Mouse (Mus musculus): ENCODE measurements around the gene Rap2a.
A peak's percentile ranks its signal among the peaks of the same experiment; 100 is the strongest.

Gene Rap2a

DNA sequence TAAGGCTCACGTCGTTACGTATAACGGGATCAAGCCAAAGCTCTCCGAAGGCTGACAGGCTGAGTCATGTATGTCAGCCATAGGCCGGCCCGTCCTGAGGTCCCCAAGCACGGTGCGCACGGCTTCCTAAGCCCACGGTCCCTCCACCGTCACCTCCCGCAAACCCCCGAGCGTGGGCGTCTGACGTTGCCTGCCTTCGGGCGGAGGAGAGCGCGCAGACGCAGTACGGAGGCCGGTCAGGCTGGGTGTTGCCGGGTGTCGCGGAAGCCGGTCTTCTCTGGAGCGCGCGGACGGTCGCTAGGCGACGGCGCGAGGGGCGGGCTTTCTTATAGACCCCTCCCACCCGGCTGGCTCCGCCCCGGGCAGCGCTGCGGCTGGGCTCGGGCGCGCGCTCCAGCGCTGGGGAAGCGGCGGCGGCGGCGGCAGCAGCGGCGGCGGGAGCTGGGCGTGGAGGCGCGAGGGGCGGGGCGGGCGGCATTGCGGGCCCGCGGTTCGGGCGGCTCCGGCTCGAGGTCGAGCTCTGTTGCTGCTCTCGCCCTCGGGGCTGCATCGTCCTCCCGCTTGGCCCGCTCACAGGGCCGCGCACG, at the start of gene Rap2a:
Rap2a (plus strand) TSS at position 463 of the 587 bp plus-strand sequence.
- peak; percentile 97 for DNase-seq (ENCODE audit: low spot score)

DNA sequence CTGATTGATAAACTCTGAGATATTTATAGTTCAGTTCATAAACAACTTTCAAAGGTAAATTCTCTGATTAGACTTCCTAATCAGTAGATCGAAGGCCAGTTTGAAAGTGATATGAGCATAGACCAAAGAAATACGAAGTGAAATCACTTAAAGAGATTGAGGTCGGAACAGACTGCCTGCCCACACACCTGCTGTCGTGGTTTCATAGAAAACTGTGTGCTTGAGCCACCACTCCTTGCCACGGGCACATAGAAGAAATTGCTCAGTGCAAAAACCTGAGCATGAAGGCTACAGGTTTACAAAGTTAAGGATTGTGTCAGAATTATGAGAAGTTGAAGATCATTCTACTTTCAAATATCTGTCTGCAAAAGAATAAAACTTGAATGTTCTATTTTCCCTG, 49.7 kb upstream of the Rap2a start:
- DNase-seq (ENCODE audit: low spot score) = no peak

DNA sequence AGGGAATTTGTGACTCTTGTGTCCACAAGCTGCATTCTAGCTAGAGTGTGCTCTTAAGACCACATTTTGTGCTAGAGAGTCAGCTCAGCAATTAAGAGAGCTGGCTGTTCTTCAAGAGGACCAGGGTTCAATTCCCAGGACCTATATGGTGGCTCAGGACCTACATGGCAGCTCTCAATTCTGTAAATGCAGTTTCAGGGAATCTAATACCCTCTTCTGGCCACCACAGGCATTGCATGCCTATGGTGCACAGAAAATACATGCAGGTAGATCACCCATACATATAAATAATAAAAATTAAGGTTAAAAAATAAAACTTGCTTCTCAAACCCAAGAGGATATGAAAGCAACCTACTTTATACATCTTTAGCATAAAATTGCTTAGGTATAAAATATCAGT, 45.5 kb upstream of the Rap2a start:
- no peak for DNase-seq (ENCODE audit: low spot score)

DNA sequence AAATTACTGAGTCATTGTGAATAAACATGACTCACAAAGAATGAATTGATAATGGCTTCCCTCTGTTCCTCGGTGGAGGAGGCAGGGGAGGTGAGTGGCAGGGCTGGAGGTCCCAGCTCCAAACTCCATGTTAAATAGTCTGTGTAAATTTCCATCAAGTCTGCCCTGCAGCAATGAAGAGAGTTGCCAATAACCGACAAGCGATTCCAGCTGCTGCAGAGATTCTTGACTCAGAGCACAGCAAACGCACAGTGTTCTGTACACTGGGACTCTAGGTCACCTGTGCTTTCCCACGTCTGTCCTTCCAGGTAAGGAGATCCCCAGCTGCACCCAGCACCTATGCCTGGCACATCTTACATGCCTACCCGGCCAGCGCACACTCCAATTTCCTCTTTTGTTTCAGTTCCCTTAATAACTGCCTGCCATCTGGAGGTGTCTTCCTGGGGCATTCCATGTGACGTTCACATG, 44.3 kb upstream of the Rap2a start:
- no peak for DNase-seq (ENCODE audit: low spot score)

DNA sequence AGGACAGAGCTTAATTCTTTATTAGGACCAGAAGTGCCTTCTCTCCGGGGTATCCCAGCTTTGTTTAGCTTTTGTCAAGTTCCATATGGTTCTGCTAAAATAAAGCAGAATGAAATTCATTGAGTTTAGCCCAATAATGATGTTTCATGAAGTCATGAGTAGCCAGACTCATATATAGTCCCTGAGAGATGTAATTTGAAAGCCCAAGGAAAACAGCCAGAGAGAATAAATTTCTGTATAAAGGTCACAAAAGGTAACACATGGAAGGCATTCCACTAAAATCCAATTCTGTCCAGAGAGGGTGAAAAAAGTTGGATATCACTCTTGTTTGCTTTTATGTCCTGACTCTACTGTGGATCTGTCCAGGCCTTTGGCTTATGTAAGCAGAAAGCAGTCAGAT, 43.4 kb upstream of the Rap2a start:
- no peak for DNase-seq (ENCODE audit: low spot score)

DNA sequence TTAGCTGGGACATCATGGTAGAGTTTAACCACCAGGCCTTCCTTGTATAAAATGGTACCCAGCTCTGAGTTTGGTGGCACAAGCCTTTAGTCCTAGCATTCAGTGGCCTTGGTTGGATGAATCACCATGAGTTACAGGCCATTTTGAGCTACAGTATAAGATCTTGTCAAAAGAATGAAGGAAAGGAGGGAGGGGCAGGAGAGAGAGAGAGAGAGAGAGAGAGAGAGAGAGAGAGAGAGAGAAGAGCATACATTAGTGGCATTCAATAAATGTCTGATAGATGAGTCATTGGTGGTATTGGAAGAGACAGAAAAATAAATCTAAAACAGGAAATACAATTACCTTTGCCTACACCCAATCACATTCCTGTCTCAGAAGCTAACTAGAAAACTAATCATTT, 37.5 kb upstream of the Rap2a start:
- DNase-seq (ENCODE audit: low spot score) = no peak

DNA sequence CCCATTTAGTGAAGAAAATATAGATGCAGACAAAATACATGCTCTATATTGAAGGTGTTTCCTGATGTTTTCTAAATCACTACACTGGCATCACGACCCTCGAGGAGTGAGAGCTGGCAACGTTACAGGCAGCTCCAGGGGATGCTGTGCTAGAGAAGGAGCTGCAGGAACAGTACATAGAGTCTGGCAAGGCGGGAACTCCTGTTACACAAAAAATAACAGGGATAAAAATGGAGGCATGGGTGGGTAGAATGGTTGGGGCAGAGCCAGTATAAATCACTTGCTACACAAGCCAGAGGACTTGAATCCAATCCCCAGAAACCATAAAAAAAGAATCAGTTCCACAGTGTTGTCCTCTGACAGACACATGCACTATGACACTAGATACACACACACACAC, 37.0 kb upstream of the Rap2a start:
- DNase-seq (ENCODE audit: low spot score) = no peak

DNA sequence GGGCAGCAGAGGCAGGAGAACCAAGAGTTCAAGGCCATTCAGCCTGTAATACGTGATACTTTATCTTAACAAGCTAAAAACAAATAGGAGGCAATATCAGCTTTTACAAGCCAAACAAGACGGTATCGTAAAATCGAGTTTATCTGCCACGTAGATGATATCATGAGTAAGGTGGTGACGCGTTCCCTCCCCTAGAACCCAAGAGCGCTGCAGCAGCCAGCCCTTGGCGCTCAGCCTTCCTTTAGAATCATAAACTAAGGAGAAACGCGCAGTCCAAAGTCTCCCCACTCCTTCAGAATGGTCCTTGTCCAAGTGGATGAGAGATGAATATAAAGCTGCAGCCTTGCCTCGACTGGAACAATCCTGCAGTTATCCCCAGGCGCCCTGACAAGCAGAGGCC, 36.4 kb upstream of the Rap2a start:
- no peak for DNase-seq (ENCODE audit: low spot score)

DNA sequence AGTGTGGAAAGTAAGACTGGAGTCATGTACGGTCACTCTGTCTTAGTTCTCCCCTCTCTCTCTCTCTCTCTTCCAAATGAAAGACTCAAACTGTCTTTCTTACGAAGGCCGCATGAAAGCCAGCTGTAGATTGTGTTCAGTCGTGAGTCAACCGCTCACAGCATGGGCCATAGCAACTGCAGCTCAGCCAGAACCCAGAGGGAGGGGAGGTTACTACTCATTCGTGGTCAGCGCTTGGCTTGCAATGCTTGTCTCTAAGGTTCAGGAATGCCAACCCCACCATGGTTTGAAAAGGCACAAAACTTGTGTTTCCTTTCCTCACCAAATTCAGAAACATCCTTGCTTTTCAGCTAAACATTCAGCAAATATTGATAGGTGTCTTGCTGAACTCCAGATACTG, 24.0 kb upstream of the Rap2a start:
- no peak for DNase-seq (ENCODE audit: low spot score)

DNA sequence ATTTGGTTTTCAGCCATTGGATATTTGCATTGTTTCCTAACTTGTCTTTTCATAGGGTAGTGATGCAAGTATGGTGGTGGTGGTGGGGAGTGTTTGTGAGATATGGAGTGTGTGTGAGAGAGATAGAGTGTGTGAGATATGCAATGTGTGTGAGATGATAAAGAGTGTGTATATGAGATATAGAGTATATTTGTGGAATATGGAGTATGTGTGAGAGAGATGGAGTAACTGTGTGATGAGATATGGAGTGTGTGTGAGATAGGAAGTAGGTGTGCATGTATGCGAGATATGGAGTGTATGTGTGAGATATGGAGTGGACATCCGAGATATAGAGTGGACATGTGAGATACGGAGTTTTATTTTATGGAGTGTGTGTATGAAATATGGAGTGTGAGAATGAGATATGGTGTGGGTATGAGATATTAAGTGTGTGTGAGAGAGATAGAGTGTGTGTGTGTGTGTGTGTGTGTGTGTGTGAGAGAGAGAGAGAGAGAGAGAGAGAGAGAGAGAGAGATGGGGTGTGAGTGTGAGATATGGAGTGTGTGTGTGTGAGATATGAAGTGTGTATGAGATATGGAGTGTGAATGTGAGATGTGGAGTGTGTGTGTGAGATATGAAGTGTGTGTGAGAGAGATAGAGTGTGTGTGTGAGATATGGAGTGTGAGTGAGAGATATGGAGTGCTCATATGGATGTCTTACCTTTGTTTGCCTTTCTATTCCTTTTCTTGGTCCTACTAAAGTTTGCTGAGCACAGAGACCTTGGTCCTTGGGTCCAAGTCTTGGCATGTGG, 14.1 kb upstream of the Rap2a start:
- no peak for DNase-seq (ENCODE audit: low spot score)

DNA sequence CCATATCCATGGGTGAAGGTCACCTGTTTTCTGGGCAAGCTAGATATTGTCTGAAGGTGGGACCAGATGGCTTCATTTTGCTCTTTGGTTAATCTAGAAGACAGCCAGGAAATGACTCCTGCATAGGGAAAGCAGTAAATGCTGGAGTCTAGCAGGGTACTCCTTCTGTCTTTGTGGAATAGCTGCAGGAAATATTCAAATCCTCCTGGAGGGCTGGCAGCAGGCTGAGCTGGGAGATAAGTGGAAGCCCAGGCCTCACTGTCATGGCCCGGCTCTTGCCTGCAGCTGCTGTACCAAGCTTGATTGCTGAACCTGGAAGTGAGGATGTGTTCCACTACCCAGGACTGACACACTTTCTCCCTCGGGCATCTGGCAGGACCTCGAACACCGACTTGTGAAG, 11.4 kb upstream of the Rap2a start:
- DNase-seq (ENCODE audit: low spot score) = no peak

DNA sequence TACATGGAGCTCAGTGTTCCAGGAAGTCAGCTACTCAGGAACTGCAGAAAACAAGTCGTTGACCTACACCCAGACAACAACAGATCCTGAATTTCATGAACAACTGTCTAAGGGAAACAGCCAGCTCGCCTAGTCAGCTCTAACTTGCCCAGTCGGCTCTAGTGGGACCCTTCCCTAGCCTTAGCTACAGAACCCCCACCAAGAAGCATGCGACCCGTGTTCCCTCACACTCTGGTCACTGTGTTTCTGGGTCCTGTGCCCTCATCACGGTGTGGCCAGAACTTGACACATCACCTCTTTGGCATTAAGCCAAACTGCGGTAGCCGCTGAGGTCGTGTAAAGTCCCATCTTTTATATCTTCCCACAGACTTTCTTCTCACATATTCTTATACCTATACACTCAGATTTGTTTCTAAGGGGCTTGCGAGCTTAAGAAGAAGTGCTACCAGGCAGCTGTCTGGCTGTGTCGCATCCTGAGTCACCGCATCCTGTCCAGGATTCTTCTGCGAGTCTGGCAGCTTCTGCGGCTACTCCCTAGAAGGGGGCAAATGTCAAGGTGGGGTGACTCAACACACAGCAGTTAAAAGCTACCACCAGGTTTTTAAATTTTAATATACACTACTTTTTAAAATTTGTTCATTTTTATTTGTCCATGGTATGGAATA, 9.0 kb upstream of the Rap2a start:
- no peak for DNase-seq (ENCODE audit: low spot score)

DNA sequence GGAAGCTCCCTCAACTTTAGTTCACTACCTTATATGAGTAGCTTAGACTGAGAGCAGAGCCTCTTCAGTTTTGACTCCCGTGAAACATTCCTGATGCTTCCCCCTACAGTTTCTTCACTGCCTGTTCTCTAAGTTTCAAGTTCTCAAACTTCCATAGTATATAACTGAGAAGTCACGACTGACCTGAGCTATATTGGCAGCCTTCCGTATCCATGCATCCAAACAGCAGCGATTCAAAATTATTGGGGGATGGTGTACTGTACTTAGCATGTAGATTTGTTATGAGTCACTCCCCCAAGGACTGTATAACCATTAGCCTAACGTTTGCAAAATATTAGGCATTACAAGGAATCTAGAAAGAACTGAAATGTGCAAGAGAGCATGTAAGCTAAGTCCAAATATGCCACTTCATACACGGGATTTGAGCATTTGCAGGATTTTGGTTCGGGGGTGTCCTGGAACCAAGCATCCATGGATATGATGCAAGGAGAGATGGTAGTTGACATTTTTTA, 2.0 kb upstream of the Rap2a start:
- DNase-seq (ENCODE audit: low spot score) = no peak

DNA sequence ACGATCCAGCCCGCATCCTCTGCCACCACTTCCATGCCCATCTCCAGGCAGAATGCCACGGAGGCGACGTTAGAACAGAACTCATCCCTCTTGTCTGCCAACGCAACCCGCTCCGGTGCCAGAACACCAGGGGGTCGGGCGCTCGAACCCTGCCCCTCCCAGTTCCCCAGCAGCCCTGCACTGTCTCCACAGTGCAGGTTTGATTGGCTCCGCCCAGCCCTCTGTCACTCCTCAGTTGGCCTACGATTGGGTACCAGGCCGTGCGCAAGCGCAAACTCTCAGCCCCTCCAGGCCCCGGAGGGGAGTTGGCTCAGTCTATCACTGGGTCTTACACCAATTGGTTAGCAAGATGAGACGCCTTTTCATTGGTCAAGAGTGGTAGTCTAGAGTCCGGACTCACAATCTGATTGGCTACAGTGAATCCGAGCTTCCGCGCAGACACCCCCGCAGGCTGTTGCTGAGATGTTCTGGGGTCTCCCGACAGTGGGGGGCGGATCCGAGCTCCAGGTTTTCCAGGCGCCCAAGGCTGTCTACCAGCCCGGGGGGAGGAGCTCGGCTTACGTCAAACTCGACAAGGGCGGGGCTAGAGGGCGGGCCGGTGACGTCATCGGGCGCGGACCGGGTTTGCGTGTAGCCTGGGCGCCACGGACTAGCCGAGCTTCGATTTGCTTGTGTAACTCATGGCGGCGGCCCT, 809 bp upstream of the Rap2a start:
- DNase-seq (ENCODE audit: low spot score) = peak; percentile 100

DNA sequence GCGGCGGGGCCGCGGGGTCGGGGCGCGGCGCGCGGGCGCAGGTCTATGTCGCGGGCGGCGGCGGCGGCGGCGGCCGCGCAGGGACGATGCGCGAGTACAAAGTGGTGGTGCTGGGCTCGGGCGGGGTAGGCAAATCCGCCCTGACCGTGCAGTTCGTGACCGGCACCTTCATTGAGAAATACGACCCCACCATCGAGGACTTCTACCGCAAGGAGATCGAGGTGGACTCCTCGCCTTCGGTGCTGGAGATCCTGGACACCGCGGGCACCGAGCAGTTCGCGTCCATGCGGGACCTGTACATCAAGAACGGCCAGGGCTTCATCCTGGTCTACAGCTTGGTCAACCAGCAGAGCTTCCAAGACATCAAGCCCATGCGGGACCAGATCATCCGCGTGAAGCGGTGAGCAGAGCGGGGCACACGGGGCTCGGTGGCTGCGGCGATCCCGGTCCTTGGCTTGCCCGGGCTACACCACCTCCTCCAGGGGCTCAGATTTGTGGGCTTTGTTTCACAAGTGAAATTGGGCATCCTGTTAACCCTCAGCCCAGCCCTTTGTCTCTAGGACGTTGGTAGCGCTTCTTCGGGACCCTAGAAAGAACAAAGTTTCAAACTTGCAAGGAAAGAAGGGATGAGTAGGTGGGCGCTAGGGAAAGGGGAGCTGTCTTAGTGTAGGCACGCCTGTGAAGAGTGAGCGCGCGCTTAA, 547 bp downstream of the Rap2a start:
- DNase-seq (ENCODE audit: low spot score) = no peak

DNA sequence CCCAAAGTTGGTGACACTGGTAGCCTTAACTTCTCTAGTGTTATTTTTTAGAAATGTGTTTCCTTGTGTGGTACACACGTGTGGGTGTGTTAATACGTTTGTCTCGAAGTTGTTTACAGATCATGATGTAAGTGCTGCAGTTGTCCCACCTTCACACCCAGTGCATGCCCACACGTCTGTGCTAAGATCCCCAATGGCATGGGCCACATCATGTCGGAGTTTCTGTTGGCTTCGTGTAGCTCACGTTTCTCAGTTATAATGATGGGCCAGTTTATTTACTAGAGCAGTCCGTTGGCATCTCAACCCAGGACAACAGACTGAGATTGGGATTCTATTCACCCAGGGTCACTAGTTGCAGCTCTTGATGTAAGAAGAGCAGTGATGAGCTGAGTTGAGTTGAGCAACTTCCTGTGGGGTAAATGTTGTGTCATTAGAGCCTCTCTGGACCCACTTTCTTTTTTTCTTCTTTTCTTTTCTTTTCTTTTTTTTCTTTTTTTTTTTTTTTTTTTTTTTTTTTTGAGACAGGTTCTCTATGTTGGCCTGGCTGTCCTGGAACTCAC, 2.2 kb downstream of the Rap2a start:
- DNase-seq (ENCODE audit: low spot score) = no peak

DNA sequence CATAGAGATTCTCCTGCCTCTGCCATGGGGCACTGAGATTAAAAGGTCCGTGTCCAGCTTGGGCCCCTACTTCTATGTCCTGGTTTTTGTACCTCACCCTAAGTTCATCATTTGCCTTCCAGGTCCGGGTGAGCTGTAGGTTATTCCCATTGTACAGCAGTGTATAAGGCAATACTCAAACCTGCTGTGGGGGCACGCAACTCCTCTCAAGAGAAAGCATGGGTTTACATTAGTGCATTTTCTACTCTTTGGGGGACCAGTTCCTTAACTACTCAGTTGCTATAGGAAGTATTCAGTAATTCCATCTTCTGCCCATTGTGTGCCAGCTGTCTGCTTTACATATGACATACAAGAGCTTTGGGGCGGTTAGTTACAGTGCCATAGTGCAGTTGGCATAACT, 2.7 kb downstream of the Rap2a start:
- DNase-seq (ENCODE audit: low spot score) = no peak

DNA sequence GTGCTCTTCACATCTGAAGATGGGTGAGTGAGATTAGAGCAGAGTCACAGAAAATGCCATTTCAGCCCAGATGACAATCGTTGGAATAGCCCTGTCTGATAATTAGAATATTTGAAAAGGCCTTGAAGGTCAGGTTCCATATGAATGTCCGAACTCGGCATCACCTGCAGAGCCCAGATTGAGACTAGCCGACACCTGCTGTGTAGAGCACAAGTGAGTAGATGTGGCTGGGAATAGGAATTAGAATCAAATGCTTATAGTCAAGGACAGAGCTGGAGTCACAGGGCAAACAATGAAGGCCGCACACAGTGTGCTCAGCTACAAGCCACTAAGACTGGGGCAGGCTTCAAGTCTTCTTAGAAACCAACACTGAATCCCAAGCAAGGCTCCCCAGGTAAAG, 6.3 kb downstream of the Rap2a start:
- no peak for DNase-seq (ENCODE audit: low spot score)

DNA sequence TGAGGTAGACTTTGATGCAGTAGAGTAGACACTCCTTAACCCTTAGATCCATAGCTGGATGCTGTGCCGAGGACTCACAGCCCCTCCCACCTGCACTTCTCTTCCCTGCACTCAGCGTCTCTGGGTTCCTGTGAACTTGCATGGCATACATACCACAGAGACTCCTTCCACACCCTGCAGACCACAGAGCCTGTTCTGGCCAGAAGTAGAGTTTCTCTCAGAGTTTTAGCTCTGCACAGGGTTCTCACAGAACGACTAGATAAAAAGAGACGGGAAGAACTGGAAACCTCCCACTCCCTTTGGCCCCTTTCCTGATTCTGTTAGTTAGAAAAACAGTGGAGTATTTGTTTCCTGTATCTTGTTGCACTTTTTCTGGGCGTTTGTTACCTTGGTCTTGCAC, 18.0 kb downstream of the Rap2a start:
- DNase-seq (ENCODE audit: low spot score) = no peak

DNA sequence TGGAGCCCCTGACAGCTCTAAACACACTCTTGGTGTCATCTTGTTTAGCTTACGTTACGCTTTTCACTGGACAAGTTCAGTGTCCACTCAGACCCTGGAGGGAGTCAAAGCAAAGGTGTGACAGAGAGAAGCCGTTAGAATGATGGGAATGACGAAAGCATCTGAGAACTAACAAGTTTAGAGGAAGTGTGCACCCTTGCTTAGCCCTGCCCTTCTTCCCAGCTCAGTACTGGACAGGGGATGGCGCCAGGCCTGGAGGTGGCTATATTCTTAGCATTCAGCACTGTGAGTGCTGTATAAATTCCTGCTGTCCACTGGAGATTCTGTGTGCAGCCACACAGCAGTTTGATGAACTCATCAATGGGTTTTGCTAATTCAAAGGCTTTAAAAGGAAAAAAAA, 18.6 kb downstream of the Rap2a start:
- no peak for DNase-seq (ENCODE audit: low spot score)

DNA sequence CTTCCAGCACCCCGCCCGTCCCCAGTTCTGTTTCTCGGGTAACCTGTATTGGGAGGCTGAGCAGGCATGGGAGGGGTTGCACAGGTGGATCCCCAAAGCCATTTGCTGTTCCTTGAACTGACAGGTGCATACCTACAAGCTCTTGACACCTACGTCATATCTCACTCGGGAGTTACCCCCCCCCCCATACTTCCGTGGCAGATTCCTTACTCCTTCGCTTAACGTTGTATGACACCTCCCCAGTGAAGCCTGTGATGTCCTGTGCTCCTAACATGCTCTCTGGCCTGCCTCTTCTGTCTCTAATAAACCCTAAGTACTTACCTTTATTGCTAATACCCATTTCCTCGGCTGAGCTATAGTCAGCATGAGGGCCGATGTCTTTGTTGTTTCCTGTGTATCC, 20.9 kb downstream of the Rap2a start:
- no peak for DNase-seq (ENCODE audit: low spot score)

DNA sequence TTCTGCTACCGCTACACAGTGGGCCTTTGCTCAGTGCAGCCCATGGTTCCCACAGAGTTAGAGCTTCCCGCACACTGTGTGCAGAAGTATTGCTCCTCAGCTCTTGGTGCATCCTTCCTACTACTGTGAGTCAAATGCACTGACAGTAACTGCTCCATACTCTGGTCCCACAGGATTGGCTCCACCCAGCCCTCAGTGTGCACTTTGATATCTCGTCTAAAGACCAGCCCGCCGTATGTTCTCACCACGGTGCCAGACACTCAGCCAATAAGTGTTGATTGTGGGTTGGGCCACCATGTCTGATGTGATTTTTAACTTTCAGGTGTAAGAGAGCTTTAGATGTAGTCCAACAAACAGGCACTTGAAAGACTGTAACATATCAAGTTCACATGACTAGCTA, 21.4 kb downstream of the Rap2a start:
- no peak for DNase-seq (ENCODE audit: low spot score)
